Mouse (Mus musculus) liver, embryonic 14.5 days (tissue): ENCODE measurements at regions not wholly inside any gene's neighbourhood (a gene's known extent, or its start where the extent isn't known, plus 50 kb on each side); places are given as distances from the start of the nearest gene placed in this dataset.

Source experiments
- CTCF ChIP-seq: IDR thresholded peaks from 2 replicates; pipeline ENCODE4 v1.5.1; 2016; ENCODE audit warnings: antibody characterized with exemption, low read depth, control low read depth
- EP300 ChIP-seq: IDR thresholded peaks from 2 replicates; pipeline ENCODE4 v1.6.1; 2016; ENCODE audit warnings: antibody characterized with exemption, low read depth

DNA sequence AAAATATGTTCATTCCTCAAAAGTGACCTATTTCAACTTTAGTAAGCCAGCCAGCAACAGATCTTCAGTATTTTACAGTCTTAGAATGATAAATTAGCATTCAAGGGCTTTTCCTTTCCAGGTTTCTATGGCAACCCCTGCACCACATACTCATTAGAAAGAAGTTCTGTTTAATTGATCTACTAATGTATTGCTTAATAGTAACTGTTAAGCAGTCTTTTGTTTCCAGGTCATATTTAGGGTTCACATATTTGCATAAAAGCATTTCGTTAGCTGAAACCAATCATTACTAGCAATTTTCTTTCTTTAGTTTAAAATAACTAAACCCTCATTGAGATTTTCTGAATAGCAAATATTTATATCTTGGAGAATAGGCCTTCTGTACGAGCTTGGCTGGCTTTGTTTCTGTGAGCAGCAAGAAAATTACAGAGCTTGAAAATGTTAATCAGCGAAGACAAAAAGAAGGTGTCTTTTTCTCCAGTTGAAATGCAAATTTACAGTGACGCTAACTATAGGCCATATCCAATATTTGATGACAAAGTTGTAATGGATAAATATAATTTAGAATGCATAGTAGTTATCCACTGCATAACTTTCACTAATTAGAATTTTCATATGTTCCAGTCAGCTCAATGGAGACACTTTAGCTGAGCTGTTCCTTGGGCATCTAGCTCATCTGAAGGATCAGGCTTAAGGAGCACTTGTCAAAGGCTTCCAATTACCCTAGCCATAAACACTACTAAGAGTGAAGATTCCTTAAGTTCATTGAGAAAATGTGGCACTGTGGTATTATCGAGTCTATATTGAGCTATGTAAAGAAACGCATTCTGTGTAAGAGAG lies 473.5 kb upstream of the Itga1 start:
- TF ChIP-seq CTCF (no peak), EP300 (no peak)
